Mouse (Mus musculus) gastrocnemius, postnatal 10 days (tissue): ENCODE measurements around the gene Hydin. TPM values are rescaled to one million over a fixed set of nuclear protein-coding genes. Genes with fewer than 3 reads are reported as not detected.
A peak's percentile ranks its signal among the peaks of the same experiment; 100 is the strongest.
"Not testable (repeated sequence)": the region's sequence is repeated elsewhere in the genome, so short reads cannot be mapped to it uniquely, and the experiment has no call there.

ENCODE experiments used
- DNase-seq: peaks from one replicate; pipeline ENCODE4 v3.0.0; 2021; ENCODE audit warnings: mixed read lengths
- total RNA-seq, 2 experiments: library from RNA; stranded (reverse); gene quantifications; 2 replicates each; pipeline ENCODE4 v1.2.3; 2021

Hydin gene
- total RNA-seq, 2 experiments from 2014 or later, result 0.09 to 0.11 TPM

GRCm38 (mm10) chr8:110454466-110454865 is 187.7 kb downstream of the Hydin start:
- no peak for DNase-seq

GRCm38 (mm10) chr8:110457424-110457823 is 190.6 kb downstream of the Hydin start:
- DNase-seq, result no peak

- no peak for DNase-seq
Observed at GRCm38 (mm10) chr8:110462627-110463208, 195.9 kb downstream of the Hydin start.

- DNase-seq, result no peak
Observed at GRCm38 (mm10) chr8:110463773-110464460, 197.1 kb downstream of the Hydin start.

- DNase-seq, result no peak
Observed at GRCm38 (mm10) chr8:110465606-110466005, 198.8 kb downstream of the Hydin start.

GRCm38 (mm10) chr8:110477256-110477655 is 210.5 kb downstream of the Hydin start:
- no peak for DNase-seq

GRCm38 (mm10) chr8:110478576-110478975 is 211.8 kb downstream of the Hydin start:
- no peak for DNase-seq

GRCm38 (mm10) chr8:110479401-110479800 is 212.6 kb downstream of the Hydin start:
- DNase-seq, result no peak

- DNase-seq, result no peak
Observed at GRCm38 (mm10) chr8:110482275-110482674, 215.5 kb downstream of the Hydin start.

- no peak for DNase-seq
Observed at GRCm38 (mm10) chr8:110485234-110485633, 218.5 kb downstream of the Hydin start.

GRCm38 (mm10) chr8:110486020-110486419 is 219.2 kb downstream of the Hydin start:
- DNase-seq, result peak; percentile 29

- no peak for DNase-seq
Observed at GRCm38 (mm10) chr8:110487644-110488043, 220.9 kb downstream of the Hydin start.

- DNase-seq, result no peak
Observed at GRCm38 (mm10) chr8:110489344-110489743, 222.6 kb downstream of the Hydin start.

- DNase-seq, result no peak
Observed at GRCm38 (mm10) chr8:110491118-110491517, 224.3 kb downstream of the Hydin start.

GRCm38 (mm10) chr8:110496286-110496685 is 229.5 kb downstream of the Hydin start:
- no peak for DNase-seq

GRCm38 (mm10) chr8:110500253-110500652 is 233.5 kb downstream of the Hydin start:
- DNase-seq, result no peak

GRCm38 (mm10) chr8:110500661-110501060 is 233.9 kb downstream of the Hydin start:
- no peak for DNase-seq

GRCm38 (mm10) chr8:110501330-110501729 is 234.6 kb downstream of the Hydin start:
- DNase-seq, result no peak

- no peak for DNase-seq
Observed at GRCm38 (mm10) chr8:110502880-110503279, 236.1 kb downstream of the Hydin start.

GRCm38 (mm10) chr8:110508766-110509165 is 242.0 kb downstream of the Hydin start:
- peak; percentile 68 for DNase-seq

GRCm38 (mm10) chr8:110519790-110520189 is 253.0 kb downstream of the Hydin start:
- DNase-seq, result no peak

- DNase-seq, result no peak
Observed at GRCm38 (mm10) chr8:110521851-110522250, 255.1 kb downstream of the Hydin start.

GRCm38 (mm10) chr8:110522495-110522894 is 255.7 kb downstream of the Hydin start:
- not testable (repeated sequence) for DNase-seq

GRCm38 (mm10) chr8:110522985-110523384 is 256.2 kb downstream of the Hydin start:
- DNase-seq, result no peak
